Mouse (Mus musculus) monocyte, adult 5-6 weeks (primary cell): ENCODE measurements around the gene Zfp60. TPM values are rescaled to one million over a fixed set of nuclear protein-coding genes. Genes with fewer than 3 reads are reported as not detected.
A peak's percentile ranks its signal among the peaks of the same experiment; 100 is the strongest.

Experiments
- ATAC-seq: fragments of 153-309, 156-312 bp; replicated peaks from 2 replicates; pipeline ENCODE4 v1.8.0; 2017; ENCODE audit warnings: mild to moderate bottlenecking; ENCODE audit not compliant: low TSS enrichment, insufficient number of reproducible peaks, severe bottlenecking, poor library complexity, low FRiP score
- total RNA-seq: library from RNA; stranded (forward); fragments of 200-1000, 200-491, 200-594 nt; gene quantifications from 3 replicates; pipeline ENCODE4 v1.2.3, GENCODE M21; 2017

The Zfp60 gene
- 5.2 to 9.4 TPM (median 7.4 TPM) in 3 replicates for total RNA-seq

GRCm38 (mm10) chr7:27731281-27731883 is at the start of gene Zfp60:
Zfp60 (plus strand) TSS chr7:27731389.
- peak; percentile 95 for ATAC-seq

GRCm38 (mm10) chr7:27683218-27683617 is 48.0 kb upstream of the Zfp60 start:
- ATAC-seq: no peak

GRCm38 (mm10) chr7:27685220-27685619 is 46.0 kb upstream of the Zfp60 start:
- no peak for ATAC-seq

GRCm38 (mm10) chr7:27685681-27686080 is 45.5 kb upstream of the Zfp60 start:
- ATAC-seq: no peak

- no peak for ATAC-seq
Observed at GRCm38 (mm10) chr7:27687043-27687442, 44.1 kb upstream of the Zfp60 start.

GRCm38 (mm10) chr7:27687836-27688235 is 43.4 kb upstream of the Zfp60 start:
- no peak for ATAC-seq

- ATAC-seq: no peak
Observed at GRCm38 (mm10) chr7:27688246-27688788, 42.9 kb upstream of the Zfp60 start.

GRCm38 (mm10) chr7:27688815-27689612 is 42.2 kb upstream of the Zfp60 start, which contains the start of gene Zfp607b:
Zfp607b (plus strand) TSS chr7:27689340.
- ATAC-seq: peak; percentile 97

GRCm38 (mm10) chr7:27691076-27691475 is 40.1 kb upstream of the Zfp60 start:
- ATAC-seq: no peak

GRCm38 (mm10) chr7:27696711-27697110 is 34.5 kb upstream of the Zfp60 start:
- ATAC-seq: no peak

GRCm38 (mm10) chr7:27710402-27710801 is 20.8 kb upstream of the Zfp60 start:
- no peak for ATAC-seq

- ATAC-seq: no peak
Observed at GRCm38 (mm10) chr7:27721951-27722350, 9.2 kb upstream of the Zfp60 start.

- ATAC-seq: 0 out of 2 replicates have a peak, but pooled peaks have one; percentile 31
Observed at GRCm38 (mm10) chr7:27725566-27726538, 5.3 kb upstream of the Zfp60 start.

GRCm38 (mm10) chr7:27727471-27727870 is 3.7 kb upstream of the Zfp60 start:
- ATAC-seq: no peak

GRCm38 (mm10) chr7:27731946-27732345 is 757 bp downstream of the Zfp60 start:
- ATAC-seq: no peak

- ATAC-seq: no peak
Observed at GRCm38 (mm10) chr7:27732508-27732907, 1.3 kb downstream of the Zfp60 start.

GRCm38 (mm10) chr7:27735457-27735856 is 4.3 kb downstream of the Zfp60 start:
- no peak for ATAC-seq

- no peak for ATAC-seq
Observed at GRCm38 (mm10) chr7:27756351-27757047, 25.3 kb downstream of the Zfp60 start.
